21 mouse cellular contexts compared by ENCODE assay signal in the genomic region with DNA sequence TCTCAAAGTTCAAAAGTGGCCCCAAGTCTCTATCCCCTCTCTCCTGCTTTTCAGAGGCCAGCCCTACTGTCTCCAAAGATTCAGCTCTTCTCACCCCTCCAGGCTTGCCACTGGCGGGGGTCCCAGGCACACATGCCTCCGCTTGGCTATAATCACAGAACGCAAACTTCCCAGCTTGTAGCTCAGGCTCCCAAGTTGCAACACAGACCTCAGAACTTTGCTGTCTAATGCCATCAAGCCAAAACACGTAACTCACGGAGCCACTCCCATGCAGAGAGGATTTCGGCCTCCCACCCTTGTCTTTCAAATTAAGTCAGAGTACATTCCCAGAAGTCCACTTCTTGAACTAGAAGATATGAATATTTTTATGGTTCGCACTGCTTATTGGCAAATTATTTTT. TPM values are rescaled to one million over a fixed set of nuclear protein-coding genes. Genes with fewer than 3 reads are reported as not detected.
"Had no signal": no experiment of that assay in that cellular context is flagged by ENCODE, and none has a peak within 500 bp of the region (broad histone marks: within the 10 kb centered on the region; RNA-seq: fewer than 3 reads in every experiment).

No protein-coding gene starts in this region.

- H3K27ac ChIP-seq: limb, embryonic 12.5 days; limb, embryonic 15.5 days; liver, embryonic 12.5 days; liver, embryonic 15.5 days; midbrain, embryonic 10.5 days; midbrain, embryonic 13.5 days; neural tube, embryonic 13.5 days had no signal

- H3K9me3 ChIP-seq: limb, embryonic 15.5 days; liver, embryonic 12.5 days; liver, embryonic 15.5 days; midbrain, embryonic 10.5 days had no signal

- H3K9ac ChIP-seq: limb, embryonic 12.5 days; limb, embryonic 15.5 days; liver, embryonic 12.5 days; liver, embryonic 15.5 days; midbrain, embryonic 13.5 days; neural tube, embryonic 13.5 days had no signal

- H3K4me3 ChIP-seq: limb, embryonic 12.5 days; limb, embryonic 15.5 days; liver, embryonic 12.5 days; liver, embryonic 15.5 days; megakaryocyte, embryonic 14.5 days; midbrain, embryonic 10.5 days; midbrain, embryonic 13.5 days; myocyte; neural tube, embryonic 13.5 days had no signal

- H3K36me3 ChIP-seq: limb, embryonic 12.5 days; limb, embryonic 15.5 days; liver, embryonic 12.5 days; liver, embryonic 15.5 days; midbrain, embryonic 10.5 days; midbrain, embryonic 13.5 days; neural tube, embryonic 13.5 days had no signal

- H3K4me2 ChIP-seq: limb, embryonic 12.5 days; limb, embryonic 15.5 days; liver, embryonic 12.5 days; liver, embryonic 15.5 days; midbrain, embryonic 13.5 days; neural tube, embryonic 13.5 days had no signal

- H3K4me1 ChIP-seq: limb, embryonic 15.5 days; liver, embryonic 15.5 days had no signal

- ATAC-seq: liver, embryonic 12.5 days; midbrain, embryonic 13.5 days; midbrain, embryonic 16.5 days had no signal

- DNase-seq: kidney, adult 9 months; kidney, postnatal 14 days; kidney, postnatal 4 days; left cerebral cortex, postnatal 4 days; lung, adult 2 months; lung, postnatal 36 days; retina, postnatal 1 day; right cerebral cortex, postnatal 25 days; thymus, adult 18-20 months; thymus, postnatal 36 days had no signal

- H3K27me3 ChIP-seq: limb, embryonic 12.5 days; limb, embryonic 15.5 days; liver, embryonic 15.5 days; midbrain, embryonic 13.5 days; neural tube, embryonic 13.5 days had no signal

RNA-seq across cellular contexts. Expression of gene Gfpt2, which starts 50.3 kb away (rescaled TPM):
- total RNA-seq: neutrophil, adult 5-6 weeks had no signal
